8 mouse cellular contexts compared by ENCODE assay signal in genomic region chr5:137045402-137046323, GRCm38 (mm10). TPM values are rescaled to one million over a fixed set of nuclear protein-coding genes. Genes with fewer than 3 reads are reported as not detected.
DNase-seq lines count a peak whose midpoint lies in the region; ATAC-seq lines count a peak whose summit lies in the region.

Ap1s1 (minus strand) TSS chr5:137046135.

- DNase-seq in adrenal gland, adult (ENCODE audit: inconsistent age in 2 of 2, low spot score in 1 of 2) = peak; percentile 98 to 99
- peak; percentile 99 for DNase-seq in embryo, embryonic 10.5 days (ENCODE audit: low spot score)
- DNase-seq in gastrocnemius, postnatal 14 days = peak; percentile 97
- DNase-seq in left cerebral cortex, postnatal 10 days (ENCODE audit: extremely low spot score in 1 of 2, low spot score in 2 of 2) = peak; percentile 97 to 99
- peak; percentile 99 for DNase-seq in right cerebral cortex, postnatal 25 days
- peak; percentile 97 for DNase-seq in urinary bladder, postnatal 4 days (ENCODE audit: low spot score in 2 of 2)

- peak; percentile 92 for ATAC-seq in inflammation-experienced regulatory T-cells, adult 6 months
- ATAC-seq in megakaryocyte-erythroid progenitor cell, adult 5-6 weeks (replicated peaks; ENCODE audit: low FRiP score, low TSS enrichment, poor library complexity, severe bottlenecking) = peak; percentile 90

- intact Hi-C loops in gastrocnemius, postnatal 14 days (cut with DNase I; ENCODE audit: low total_unique reads) = no loop called here
- intact Hi-C loops in left cerebral cortex, postnatal 10 days (cut with DNase I) = loop anchor here (5.0 kb wide), 1 partner anchor 57 kb away; no protein-coding TSS in a partner anchor

RNA-seq across cellular contexts. Expression of gene Ap1s1, which starts in this region (rescaled TPM):
- total RNA-seq in gastrocnemius, postnatal 14 days (2021) = 10 to 100 TPM; 24.3 to 26.0 TPM
- 100 to 1,000 TPM in 1 of 3 experiments, 10 to 100 TPM in 2; 66.7 to 117 (median 68.0) TPM for polyA plus RNA-seq in inflammation-experienced regulatory T-cells, adult 6 months (2017; shearing (Covaris generic))
- total RNA-seq in left cerebral cortex, postnatal 10 days (2021) = 100 to 1,000 TPM; 228 to 230 TPM
- 52.2 and 78.7 TPM in 2 replicates for total RNA-seq in megakaryocyte-erythroid progenitor cell, adult 5-6 weeks (2014; fragmentation: Nextera tagmentation)
- 46.5 and 50.2 TPM in 2 replicates for total RNA-seq in megakaryocyte-erythroid progenitor cell, adult 5-6 weeks (2017)

Comparison
In these comparisons a context has a peak if more than half of its experiments do, and no peak if none do; other contexts are left out.
1. Peak in every context shown above with its lines: DNase-seq and ATAC-seq.